Mouse (Mus musculus): ENCODE data around the gene Twnk. TPM values are rescaled to one million over a fixed set of nuclear protein-coding genes. Genes with fewer than 3 reads are reported as not detected.
A peak's percentile ranks its signal among the peaks of the same experiment; 100 is the strongest.

Twnk gene
- polyA plus RNA-seq, 1 experiment from 2014 or later = 20.2 TPM

GRCm38 (mm10) chr19:44987004-44987403, 18.5 kb upstream of the Twnk start:
- 63% methylated on average over 6 of the region's 6 CpGs for WGBS
- no peak for ATAC-seq (ENCODE audit: insufficient number of reproducible peaks, low FRiP score, low TSS enrichment, low read depth)
- no peak overlapping the region for H3K27ac ChIP-seq (replicated peaks)
- H3K4me3 ChIP-seq (replicated peaks) = no peak overlapping the region
- no peaks in the 10 kb centered on the region for H3K9me3 ChIP-seq (replicated peaks)
- no peak overlapping the region for H3K9ac ChIP-seq
- H3K4me2 ChIP-seq (replicated peaks) = no peak overlapping the region
- peaks cover 23% of the 10 kb centered on the region for H3K4me1 ChIP-seq
- H3K36me3 ChIP-seq = peaks cover 5% of the 10 kb centered on the region; the same call in 1 of the 2 replicates
- H3K27me3 ChIP-seq = no peaks in the 10 kb centered on the region

DNA sequence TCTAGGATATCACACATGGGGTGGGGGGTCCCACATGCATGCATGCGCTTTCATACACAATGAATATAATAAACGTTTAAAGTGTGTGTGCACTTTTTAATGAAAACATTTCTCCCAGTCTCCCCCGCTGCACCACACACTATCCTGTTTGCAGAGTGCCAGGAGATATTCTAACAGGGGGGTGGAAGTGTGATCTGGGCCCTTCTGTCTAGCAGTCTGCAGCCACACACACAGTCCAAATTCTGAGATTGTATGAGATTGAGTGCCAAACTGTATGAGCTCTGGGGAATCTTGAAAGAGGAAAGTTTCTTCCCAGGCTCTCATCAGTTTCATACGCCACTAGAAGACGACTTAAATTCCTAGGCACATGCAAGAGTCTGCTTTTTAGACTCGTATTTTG, 17.6 kb upstream of the Twnk start:
- Histone ChIP-seq H3K4me3 (replicated peaks) (no peak overlapping the region), H3K27me3 (no peaks in the 10 kb centered on the region), H3K9me3 (replicated peaks) (no peaks in the 10 kb centered on the region), H3K4me1 (peaks cover 29% of the 10 kb centered on the region), H3K9ac (no peak overlapping the region), H3K4me2 (replicated peaks) (no peak overlapping the region), H3K36me3 (0 out of 2 replicates have a peak, but pooled peaks cover 4% of the 10 kb centered on the region), H3K27ac (replicated peaks) (no peak overlapping the region)
- WGBS = 49% methylated on average over 6 of the region's 6 CpGs
- ATAC-seq (ENCODE audit: insufficient number of reproducible peaks, low FRiP score, low TSS enrichment, low read depth) = no peak

GRCm38 (mm10) chr19:44988321-44988720, 17.1 kb upstream of the Twnk start:
- Histone ChIP-seq H3K4me1 (peaks cover 29% of the 10 kb centered on the region), H3K9ac (no peak overlapping the region), H3K9me3 (replicated peaks) (no peaks in the 10 kb centered on the region), H3K36me3 (0 out of 2 replicates have a peak, but pooled peaks cover 4% of the 10 kb centered on the region), H3K27ac (replicated peaks) (no peak overlapping the region), H3K4me3 (replicated peaks) (peak overlapping the region; percentile 68), H3K27me3 (no peaks in the 10 kb centered on the region), H3K4me2 (replicated peaks) (peak overlapping the region; percentile 100)
- no peak for ATAC-seq (ENCODE audit: insufficient number of reproducible peaks, low FRiP score, low TSS enrichment, low read depth)
- WGBS = 28% methylated on average over 9 of the region's 9 CpGs

- Histone ChIP-seq H3K9me3 (replicated peaks) (no peaks in the 10 kb centered on the region), H3K36me3 (0 out of 2 replicates have a peak, but pooled peaks cover 4% of the 10 kb centered on the region), H3K4me2 (replicated peaks) (peak within 1 kb of the TSS; percentile 100), H3K27me3 (no peaks in the 10 kb centered on the region), H3K4me1 (peaks cover 29% of the 10 kb centered on the region), H3K27ac (replicated peaks) (no peak within 1 kb of the TSS), H3K4me3 (replicated peaks) (peak within 1 kb of the TSS; percentile 68), H3K9ac (peak within 1 kb of the TSS; percentile 58)
- peak; percentile 63 for ATAC-seq (ENCODE audit: insufficient number of reproducible peaks, low FRiP score, low TSS enrichment, low read depth)
- under 1% methylated on average over 36 of the region's 58 CpGs for WGBS
Observed at GRCm38 (mm10) chr19:44988831-44989566, 16.5 kb upstream of the Twnk start, which contains the start of gene Sema4g. TSS of gene Sema4g (plus strand) at chr19:44989101.

GRCm38 (mm10) chr19:44989567-44990495, 15.6 kb upstream of the Twnk start:
- H3K27ac ChIP-seq (replicated peaks) = no peak overlapping the region
- peaks cover 29% of the 10 kb centered on the region for H3K4me1 ChIP-seq
- H3K4me3 ChIP-seq (replicated peaks) = peak overlapping the region; percentile 68
- H3K9ac ChIP-seq = peak overlapping the region; percentile 58
- no peaks in the 10 kb centered on the region for H3K27me3 ChIP-seq
- ATAC-seq (ENCODE audit: insufficient number of reproducible peaks, low FRiP score, low TSS enrichment, low read depth) = no peak
- WGBS = 5% methylated on average over 22 of the region's 22 CpGs
- H3K36me3 ChIP-seq = no peaks in the 10 kb centered on the region
- peak overlapping the region; percentile 100 for H3K4me2 ChIP-seq (replicated peaks)
- no peaks in the 10 kb centered on the region for H3K9me3 ChIP-seq (replicated peaks)

GRCm38 (mm10) chr19:44991031-44991430, 14.4 kb upstream of the Twnk start:
- no peak overlapping the region for H3K4me3 ChIP-seq (replicated peaks)
- H3K36me3 ChIP-seq = no peaks in the 10 kb centered on the region
- no peak overlapping the region for H3K27ac ChIP-seq (replicated peaks)
- H3K27me3 ChIP-seq = no peaks in the 10 kb centered on the region
- no peaks in the 10 kb centered on the region for H3K9me3 ChIP-seq (replicated peaks)
- H3K9ac ChIP-seq = no peak overlapping the region
- H3K4me2 ChIP-seq (replicated peaks) = no peak overlapping the region
- peaks cover 29% of the 10 kb centered on the region for H3K4me1 ChIP-seq
- ATAC-seq (ENCODE audit: insufficient number of reproducible peaks, low FRiP score, low TSS enrichment, low read depth) = no peak
- 70% methylated on average over 8 of the region's 8 CpGs for WGBS

DNA sequence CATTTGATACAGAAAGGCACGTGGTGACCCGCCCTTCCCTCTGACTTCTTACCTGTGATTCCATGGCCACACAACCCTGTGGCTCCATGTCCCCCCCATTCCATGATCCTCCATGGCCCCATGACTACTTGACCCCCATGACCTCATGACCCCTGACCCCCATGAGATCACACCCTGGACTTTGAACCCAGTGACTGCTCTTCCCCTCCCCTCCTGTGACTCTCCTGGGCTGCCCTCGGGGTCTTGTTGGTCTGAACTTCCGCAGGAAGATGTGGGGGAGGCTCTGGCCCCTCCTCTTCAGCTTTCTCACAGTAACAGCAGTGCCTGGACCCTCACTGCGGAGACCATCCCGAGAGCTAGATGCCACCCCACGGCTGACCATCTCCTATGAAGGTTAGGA, 13.2 kb upstream of the Twnk start:
- no peak for ATAC-seq (ENCODE audit: insufficient number of reproducible peaks, low FRiP score, low TSS enrichment, low read depth)
- WGBS = 36% methylated on average over 7 of the region's 7 CpGs
- H3K27ac ChIP-seq (replicated peaks) = no peak overlapping the region
- H3K36me3 ChIP-seq = no peaks in the 10 kb centered on the region
- no peak overlapping the region for H3K4me3 ChIP-seq (replicated peaks)
- no peak overlapping the region for H3K9ac ChIP-seq
- H3K4me2 ChIP-seq (replicated peaks) = no peak overlapping the region
- H3K27me3 ChIP-seq = no peaks in the 10 kb centered on the region
- H3K9me3 ChIP-seq (replicated peaks) = no peaks in the 10 kb centered on the region
- H3K4me1 ChIP-seq = peaks cover 29% of the 10 kb centered on the region

GRCm38 (mm10) chr19:44992712-44993111, 12.8 kb upstream of the Twnk start:
- no peaks in the 10 kb centered on the region for H3K27me3 ChIP-seq
- H3K4me3 ChIP-seq (replicated peaks) = no peak overlapping the region
- no peak overlapping the region for H3K9ac ChIP-seq
- H3K36me3 ChIP-seq = no peaks in the 10 kb centered on the region
- peaks cover 29% of the 10 kb centered on the region for H3K4me1 ChIP-seq
- 63% methylated on average over 7 of the region's 7 CpGs for WGBS
- no peaks in the 10 kb centered on the region for H3K9me3 ChIP-seq (replicated peaks)
- H3K27ac ChIP-seq (replicated peaks) = no peak overlapping the region
- ATAC-seq (ENCODE audit: insufficient number of reproducible peaks, low FRiP score, low TSS enrichment, low read depth) = no peak
- H3K4me2 ChIP-seq (replicated peaks) = no peak overlapping the region

- peaks cover 26% of the 10 kb centered on the region for H3K36me3 ChIP-seq
- no peak for ATAC-seq (ENCODE audit: insufficient number of reproducible peaks, low FRiP score, low TSS enrichment, low read depth)
- WGBS = 67% methylated on average over 11 of the region's 11 CpGs
Observed at GRCm38 (mm10) chr19:44997786-44998185, 7.7 kb upstream of the Twnk start.

GRCm38 (mm10) chr19:44999647-45000046, 5.8 kb upstream of the Twnk start:
- Histone ChIP-seq H3K36me3 (peaks cover 44% of the 10 kb centered on the region), H3K27ac (replicated peaks) (no peak overlapping the region), H3K4me2 (replicated peaks) (no peak overlapping the region), H3K27me3 (no peaks in the 10 kb centered on the region), H3K9me3 (replicated peaks) (no peaks in the 10 kb centered on the region), H3K9ac (no peak overlapping the region), H3K4me3 (replicated peaks) (no peak overlapping the region), H3K4me1 (no peaks in the 10 kb centered on the region)
- no peak for ATAC-seq (ENCODE audit: insufficient number of reproducible peaks, low FRiP score, low TSS enrichment, low read depth)
- WGBS = 84% methylated on average over 8 of the region's 8 CpGs

More at GRCm38 (mm10) chr19:44997786-44998185, 7.7 kb upstream of the Twnk start:
- Histone ChIP-seq H3K9ac (no peak overlapping the region), H3K27me3 (no peaks in the 10 kb centered on the region), H3K9me3 (replicated peaks) (no peaks in the 10 kb centered on the region), H3K4me3 (replicated peaks) (no peak overlapping the region), H3K4me2 (replicated peaks) (no peak overlapping the region), H3K27ac (replicated peaks) (no peak overlapping the region), H3K4me1 (no peaks in the 10 kb centered on the region)

- Histone ChIP-seq H3K9ac (no peak overlapping the region), H3K4me3 (replicated peaks) (no peak overlapping the region), H3K36me3 (peaks cover 46% of the 10 kb centered on the region), H3K4me2 (replicated peaks) (no peak overlapping the region), H3K9me3 (replicated peaks) (no peaks in the 10 kb centered on the region), H3K27ac (replicated peaks) (no peak overlapping the region), H3K4me1 (peaks cover 16% of the 10 kb centered on the region), H3K27me3 (no peaks in the 10 kb centered on the region)
- WGBS = 62% methylated on average over 3 of the region's 3 CpGs
- no peak for ATAC-seq (ENCODE audit: insufficient number of reproducible peaks, low FRiP score, low TSS enrichment, low read depth)
Observed at GRCm38 (mm10) chr19:45002301-45002700, 3.2 kb upstream of the Twnk start.

All from embryonic facial prominence, embryonic 15.5 days (tissue).